Mouse (Mus musculus) lung, embryonic 15.5 days (tissue): ENCODE results near the gene Nek6. TPM values are rescaled to one million over a fixed set of nuclear protein-coding genes. Genes with fewer than 3 reads are reported as not detected.

Experiments
- ATAC-seq: fragments of 200-750 bp; cut with Nextera tagmentation; 2 replicates; pipeline ENCODE4 v1.8.0; 2017; ENCODE audit warnings: moderate number of reproducible peaks, borderline replicate concordance; ENCODE audit not compliant: low FRiP score, low TSS enrichment; ENCODE audit errors: extremely low read depth
- H3K27ac ChIP-seq: fragments of 300-500 bp; sonication (generic); 2 replicates; pipeline ENCODE4 v1.5.1; 2015; ENCODE audit warnings: moderate library complexity, mild to moderate bottlenecking, inconsistent platforms
- H3K27me3 ChIP-seq: fragments of 300-500 bp; sonication (generic); 2 replicates; pipeline ENCODE4 v1.6.1; 2015; ENCODE audit warnings: inconsistent platforms
- H3K36me3 ChIP-seq: fragments of 300-500 bp; sonication (generic); 2 replicates; pipeline ENCODE4 v1.6.1; 2015; ENCODE audit warnings: inconsistent platforms
- H3K4me1 ChIP-seq: fragments of 300-500 bp; sonication (generic); 2 replicates; pipeline ENCODE4 v1.6.1; 2015; ENCODE audit warnings: inconsistent platforms
- H3K4me2 ChIP-seq: fragments of 300-500 bp; sonication (generic); 2 replicates; pipeline ENCODE4 v1.6.1; 2015; ENCODE audit warnings: inconsistent platforms, mild to moderate bottlenecking, moderate library complexity
- H3K4me3 ChIP-seq: fragments of 300-500 bp; sonication (generic); 2 replicates; pipeline ENCODE4 v1.5.1; 2015; ENCODE audit warnings: mild to moderate bottlenecking, inconsistent platforms
- H3K9ac ChIP-seq: fragments of 300-500 bp; sonication (generic); 2 replicates; pipeline ENCODE4 v1.6.1; 2015; ENCODE audit warnings: inconsistent platforms
- H3K9me3 ChIP-seq: fragments of 300-500 bp; sonication (generic); 2 replicates; pipeline ENCODE4 v1.6.1; 2016; ENCODE audit warnings: inconsistent platforms
- WGBS: fragments of 180-500 bp; shearing (Covaris S2); methylation state at CpG from one replicate; pipeline ENCODE4 v1.1.7; 2015; 5-methylcytosine and 5-hydroxymethylcytosine counted together
- polyA plus RNA-seq: library from polyadenylated mRNA; unstranded; fragments of >200 nt; fragmentation: Nextera tagmentation; extraction: Ambion mirVana; gene quantifications from 2 replicates; pipeline ENCODE4 v1.2.1, GENCODE M21; 2015

Gene Nek6
- polyA plus RNA-seq, 1 experiment from 2014 or later: 129 TPM

DNA sequence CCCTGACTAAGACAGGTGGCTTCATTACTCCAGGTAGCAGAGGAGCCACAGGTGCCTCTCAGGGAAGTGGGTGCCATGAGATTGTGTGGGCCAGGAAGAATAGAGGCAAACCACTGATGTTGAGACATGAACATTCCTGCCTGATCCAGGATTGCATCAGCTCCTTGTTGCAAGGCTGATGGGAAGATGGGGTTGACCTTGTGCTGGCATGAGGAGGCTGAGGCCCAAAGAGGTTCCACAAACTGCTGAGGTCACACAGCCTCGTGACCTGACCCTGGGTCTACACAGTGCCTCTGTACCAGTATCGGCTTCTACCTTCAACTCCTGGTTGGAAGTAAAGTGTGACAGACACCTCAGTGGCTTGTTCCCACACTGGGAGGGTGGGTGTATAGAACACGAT lies 13.6 kb downstream of the Nek6 start:
- H3K36me3 ChIP-seq: no peaks in the 10 kb centered on the region
- no peak overlapping the region for H3K4me2 ChIP-seq
- no peak overlapping the region for H3K4me3 ChIP-seq
- no peaks in the 10 kb centered on the region for H3K9me3 ChIP-seq
- no peak overlapping the region for H3K27ac ChIP-seq
- WGBS: 85% methylated on average over 3 of the region's 3 CpGs
- no peak overlapping the region for H3K9ac ChIP-seq
- H3K27me3 ChIP-seq: no peaks in the 10 kb centered on the region
- H3K4me1 ChIP-seq: peaks cover 59% of the 10 kb centered on the region
- ATAC-seq: no peak

DNA sequence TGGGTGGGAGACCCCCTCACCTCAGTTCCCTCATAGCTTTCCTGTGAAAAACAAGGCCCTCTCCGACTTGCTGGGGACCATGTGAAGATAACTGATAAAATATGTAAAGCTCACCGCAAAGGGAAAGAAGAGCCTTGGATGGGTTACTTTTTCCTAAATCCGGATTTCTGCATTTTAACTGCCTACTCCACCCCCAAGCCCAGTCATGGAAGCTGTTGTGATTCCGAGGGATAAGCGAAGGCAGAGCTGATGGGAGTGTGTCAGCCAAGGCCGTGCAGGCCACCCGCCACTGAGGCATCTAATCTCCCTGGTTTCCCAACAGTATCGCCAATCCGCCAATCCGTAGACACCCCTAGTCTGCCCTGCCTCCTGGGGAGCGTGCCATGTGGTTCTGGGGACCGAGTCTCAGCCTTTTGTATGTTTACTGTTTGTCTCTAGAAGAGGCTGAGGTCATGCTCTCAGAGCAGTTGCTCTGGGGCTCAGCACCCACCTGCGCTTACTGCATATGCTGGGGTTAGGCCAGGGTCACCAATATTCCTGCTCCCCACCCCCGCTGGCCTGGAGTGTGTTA lies 18.2 kb downstream of the Nek6 start:
- Histone ChIP-seq H3K4me3 (no peak overlapping the region), H3K27ac (peak overlapping the region; percentile 75; the same call in 1 of the 2 replicates), H3K36me3 (no peaks in the 10 kb centered on the region), H3K9ac (no peak overlapping the region), H3K4me1 (peaks cover 66% of the 10 kb centered on the region), H3K27me3 (no peaks in the 10 kb centered on the region), H3K4me2 (no peak overlapping the region), H3K9me3 (no peaks in the 10 kb centered on the region)
- whole genome bisulfite sequencing: 65% methylated on average over 14 of the region's 14 CpGs
- no peak for ATAC-seq

DNA sequence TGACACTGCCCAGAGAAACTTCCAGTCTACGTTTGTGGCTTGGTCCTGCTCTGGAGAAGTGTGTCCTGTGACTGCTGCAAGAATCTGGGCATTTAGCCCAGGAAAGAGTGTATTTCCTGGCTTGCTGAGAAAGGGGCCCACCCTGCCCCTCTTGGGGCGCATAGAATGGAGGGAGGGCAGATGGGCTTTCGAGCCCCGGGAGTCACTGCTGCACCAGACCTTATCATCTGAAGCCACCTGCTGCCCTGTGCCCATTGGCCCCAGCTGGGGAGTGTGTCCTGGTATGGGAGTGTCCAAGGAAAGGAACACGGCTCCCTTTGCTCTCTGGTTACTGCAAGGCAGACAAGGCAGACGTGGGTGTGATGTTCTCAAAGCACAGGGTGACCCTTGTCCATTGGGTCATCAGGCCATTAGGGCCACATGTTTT lies 19.5 kb downstream of the Nek6 start:
- Histone ChIP-seq H3K9me3 (no peaks in the 10 kb centered on the region), H3K9ac (no peak overlapping the region), H3K36me3 (no peaks in the 10 kb centered on the region), H3K4me3 (no peak overlapping the region), H3K4me2 (0 out of 2 replicates have a peak overlapping the region, but pooled peaks have one; percentile 1), H3K27me3 (no peaks in the 10 kb centered on the region), H3K4me1 (peaks cover 79% of the 10 kb centered on the region), H3K27ac (peak overlapping the region; percentile 75)
- peak; percentile 62 for ATAC-seq
- WGBS: 5% methylated on average over 6 of the region's 6 CpGs

DNA sequence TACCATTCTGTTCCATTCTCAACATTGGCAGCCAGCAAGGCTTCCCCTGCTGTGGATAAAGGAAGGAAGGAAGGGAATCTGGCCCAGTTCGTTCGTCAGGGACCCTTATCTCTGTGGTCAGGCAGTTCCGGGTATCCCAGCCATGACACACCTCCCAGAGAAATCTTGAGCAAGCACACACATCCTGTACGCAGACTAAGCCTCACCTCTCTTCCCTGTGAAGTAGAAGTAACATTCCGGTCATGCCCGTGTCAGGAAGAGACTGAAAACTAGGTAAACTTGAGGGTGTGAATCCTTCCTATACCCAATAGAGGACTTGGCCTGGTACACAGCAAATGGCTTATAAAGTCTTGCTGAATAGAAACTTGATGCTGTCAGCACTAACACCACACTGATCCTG lies 21.9 kb downstream of the Nek6 start:
- Histone ChIP-seq H3K27me3 (no peaks in the 10 kb centered on the region), H3K4me1 (peaks cover 96% of the 10 kb centered on the region), H3K4me2 (no peak overlapping the region), H3K27ac (peak overlapping the region; percentile 77), H3K9ac (no peak overlapping the region), H3K9me3 (no peaks in the 10 kb centered on the region), H3K36me3 (no peaks in the 10 kb centered on the region), H3K4me3 (no peak overlapping the region)
- 16% methylated on average over 6 of the region's 6 CpGs for WGBS
- peak; percentile 15; the same call in 1 of the 2 replicates for ATAC-seq

DNA sequence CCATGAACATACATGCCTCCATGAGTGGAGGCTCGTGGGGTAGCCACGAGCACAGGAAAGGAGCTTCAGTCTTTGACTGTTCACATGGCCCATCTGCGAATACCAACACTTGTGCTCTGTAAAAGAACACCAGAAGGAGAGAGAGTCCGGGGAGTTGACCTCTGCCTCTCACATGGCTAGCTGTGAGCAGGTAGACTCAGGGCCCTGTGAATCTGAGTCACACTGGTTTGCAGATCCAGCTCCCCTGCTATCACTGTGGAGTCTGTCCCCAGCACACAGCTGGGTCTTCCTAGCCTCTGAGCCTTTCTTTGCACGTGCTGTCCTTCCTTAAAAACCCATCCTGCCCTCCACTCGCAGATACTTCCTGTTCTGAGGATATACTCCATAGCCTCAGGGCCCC lies 22.3 kb downstream of the Nek6 start:
- no peaks in the 10 kb centered on the region for H3K27me3 ChIP-seq
- H3K36me3 ChIP-seq: no peaks in the 10 kb centered on the region
- H3K9me3 ChIP-seq: no peaks in the 10 kb centered on the region
- peaks cover 98% of the 10 kb centered on the region for H3K4me1 ChIP-seq
- peak overlapping the region; percentile 77 for H3K27ac ChIP-seq
- H3K4me2 ChIP-seq: no peak overlapping the region
- 37% methylated on average over 6 of the region's 6 CpGs for WGBS
- no peak for ATAC-seq
- no peak overlapping the region for H3K4me3 ChIP-seq
- no peak overlapping the region for H3K9ac ChIP-seq

DNA sequence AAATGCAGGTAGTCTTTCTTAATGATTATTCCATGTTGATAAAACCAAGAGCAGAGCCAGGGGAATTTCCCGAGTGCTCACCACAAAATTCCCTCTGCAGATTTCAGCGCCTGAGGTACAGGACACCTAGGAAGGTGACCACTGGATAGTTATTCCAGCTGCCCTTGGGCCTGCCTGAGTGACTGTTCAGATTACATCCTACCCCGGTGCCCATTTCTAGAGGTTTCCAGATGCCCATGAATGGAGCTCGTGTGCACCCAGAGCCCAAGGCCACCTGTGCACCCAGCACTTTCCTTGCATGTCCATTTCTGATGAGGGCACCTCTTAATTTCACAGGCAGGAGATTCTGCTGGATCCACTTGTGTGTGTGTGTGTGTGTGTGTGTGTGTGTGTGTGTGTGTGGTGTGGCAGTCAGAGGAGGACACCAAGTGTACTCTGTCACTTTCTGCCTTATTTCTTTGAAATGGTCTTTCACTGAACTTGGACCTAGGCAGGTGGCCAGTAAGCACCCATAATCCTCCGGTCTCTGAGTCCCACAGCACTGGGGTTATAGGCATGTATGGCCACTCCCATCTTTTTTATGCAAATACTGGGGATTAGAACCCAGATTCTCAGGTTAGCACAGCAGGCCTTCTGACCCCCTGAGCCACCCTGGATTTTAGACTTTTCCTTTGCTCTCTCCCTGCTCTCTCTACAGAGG lies 22.9 kb downstream of the Nek6 start:
- peaks cover 95% of the 10 kb centered on the region for H3K4me1 ChIP-seq

DNA sequence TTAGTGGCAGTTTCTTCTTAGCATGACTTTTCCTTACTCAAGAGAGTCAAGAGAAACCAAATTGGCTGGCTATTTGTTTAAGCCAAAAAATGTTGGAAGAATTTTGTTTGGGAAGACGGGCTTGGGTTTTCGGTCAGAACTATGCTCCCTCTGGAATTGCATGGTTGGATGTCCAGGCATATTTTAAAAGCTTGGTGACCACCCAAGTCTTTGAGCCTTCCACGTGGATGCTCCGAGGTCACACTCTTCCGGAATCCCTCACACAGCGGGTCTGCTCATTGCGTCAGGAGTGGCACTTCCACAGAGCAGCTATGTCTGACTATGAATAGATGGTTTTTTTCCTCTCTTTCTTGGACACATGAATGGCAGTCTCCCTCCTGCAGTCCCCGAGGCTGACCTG lies 23.6 kb downstream of the Nek6 start:
- no peaks in the 10 kb centered on the region for H3K27me3 ChIP-seq
- no peak overlapping the region for H3K4me3 ChIP-seq
- H3K9ac ChIP-seq: no peak overlapping the region
- H3K27ac ChIP-seq: peak overlapping the region; percentile 42
- no peaks in the 10 kb centered on the region for H3K9me3 ChIP-seq
- no peak overlapping the region for H3K4me2 ChIP-seq
- 59% methylated on average over 8 of the region's 8 CpGs for WGBS
- no peaks in the 10 kb centered on the region for H3K36me3 ChIP-seq
- peaks cover 94% of the 10 kb centered on the region for H3K4me1 ChIP-seq
- no peak for ATAC-seq

More for the DNA sequence above, 22.9 kb downstream of the Nek6 start:
- H3K4me3 ChIP-seq: no peak overlapping the region
- no peaks in the 10 kb centered on the region for H3K36me3 ChIP-seq
- no peak overlapping the region for H3K27ac ChIP-seq
- no peaks in the 10 kb centered on the region for H3K27me3 ChIP-seq
- no peak for ATAC-seq
- H3K4me2 ChIP-seq: no peak overlapping the region
- WGBS: 71% methylated on average over 5 of the region's 5 CpGs
- H3K9ac ChIP-seq: no peak overlapping the region
- no peaks in the 10 kb centered on the region for H3K9me3 ChIP-seq

DNA sequence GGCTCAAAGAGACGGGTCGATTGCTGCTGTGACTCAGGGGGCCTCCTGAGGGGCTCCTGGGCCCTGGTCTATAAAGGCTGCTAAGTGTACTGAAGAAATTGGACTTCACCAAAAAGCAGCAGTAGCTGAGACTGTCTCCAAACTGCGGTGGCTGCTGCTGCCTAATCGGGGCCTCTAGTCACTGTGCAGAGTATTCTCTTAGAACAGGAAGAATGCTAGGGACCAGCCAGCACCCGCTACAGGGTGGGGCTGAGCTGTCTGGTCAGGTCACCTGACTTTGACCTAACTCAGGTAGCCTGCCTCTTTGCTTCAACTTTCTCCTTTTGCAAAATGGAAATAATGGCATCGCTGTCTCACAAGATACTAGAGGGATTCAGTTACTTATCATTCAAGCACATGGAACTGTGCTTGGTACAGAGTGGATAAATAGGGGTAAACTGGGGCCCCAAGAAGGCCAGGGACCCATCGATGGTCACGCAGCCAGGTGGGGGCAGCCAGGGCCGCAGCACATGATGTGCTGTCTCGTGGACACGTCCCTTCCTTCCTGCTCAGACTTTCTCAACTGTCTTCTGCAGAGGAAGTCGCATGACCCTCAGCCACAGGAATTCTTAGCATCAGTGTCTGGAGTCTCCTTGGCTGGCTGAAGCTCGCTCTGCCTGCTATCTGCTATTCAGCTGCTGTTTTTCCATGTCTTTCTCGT lies 24.2 kb downstream of the Nek6 start:
- Histone ChIP-seq H3K9me3 (no peaks in the 10 kb centered on the region), H3K27ac (peak overlapping the region; percentile 42), H3K9ac (no peak overlapping the region), H3K4me3 (no peak overlapping the region), H3K4me1 (peaks cover 93% of the 10 kb centered on the region), H3K4me2 (no peak overlapping the region), H3K27me3 (no peaks in the 10 kb centered on the region), H3K36me3 (no peaks in the 10 kb centered on the region)
- ATAC-seq: no peak
- 41% methylated on average over 14 of the region's 14 CpGs for WGBS

DNA sequence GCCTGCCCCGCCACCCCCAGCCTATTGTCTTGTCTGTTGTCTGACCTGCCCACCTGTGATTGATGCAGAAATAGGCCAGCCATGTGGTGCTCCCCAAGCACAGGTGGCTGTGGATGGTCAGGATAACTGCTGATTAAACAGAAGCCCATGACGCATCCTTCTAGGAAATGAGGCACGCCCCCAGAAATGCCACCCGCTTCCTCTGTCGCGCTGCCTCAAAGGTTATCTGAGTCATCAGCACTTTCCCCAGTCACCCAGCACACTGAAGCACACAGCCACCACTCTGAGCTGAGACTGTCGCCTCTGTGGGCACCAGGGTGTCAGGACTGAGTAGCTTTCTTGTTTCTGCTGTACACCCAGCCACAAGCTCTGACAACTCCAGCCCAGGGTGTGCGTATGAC lies 24.9 kb downstream of the Nek6 start:
- H3K36me3 ChIP-seq: no peaks in the 10 kb centered on the region
- peak overlapping the region; percentile 42; the same call in 1 of the 2 replicates for H3K27ac ChIP-seq
- no peak overlapping the region for H3K9ac ChIP-seq
- no peak overlapping the region for H3K4me3 ChIP-seq
- H3K9me3 ChIP-seq: no peaks in the 10 kb centered on the region
- H3K27me3 ChIP-seq: no peaks in the 10 kb centered on the region
- H3K4me1 ChIP-seq: peaks cover 87% of the 10 kb centered on the region
- ATAC-seq: peak; percentile 36; the same call in 1 of the 2 replicates
- 43% methylated on average over 8 of the region's 8 CpGs for WGBS
- no peak overlapping the region for H3K4me2 ChIP-seq

DNA sequence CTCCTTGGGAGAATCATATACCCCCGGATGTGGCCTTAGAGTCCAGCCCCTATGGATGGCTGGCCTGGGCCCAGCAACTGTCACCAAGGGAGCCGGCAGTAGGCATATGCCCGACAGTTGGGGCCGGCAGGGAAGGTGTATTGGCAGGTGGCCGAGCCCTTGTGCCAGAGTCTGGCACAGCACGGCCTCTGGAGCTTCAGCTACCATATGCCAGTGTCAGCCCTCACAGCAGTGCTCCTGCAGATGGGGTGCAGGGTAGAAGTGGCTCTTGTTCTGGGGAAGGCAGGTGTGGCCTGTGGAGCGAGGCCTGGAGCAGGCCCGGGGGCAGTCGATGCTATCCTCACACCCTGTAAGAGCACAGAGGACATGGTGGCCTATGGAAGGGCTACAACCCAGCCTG lies 28.2 kb downstream of the Nek6 start:
- Histone ChIP-seq H3K27me3 (no peaks in the 10 kb centered on the region), H3K4me2 (no peak overlapping the region), H3K9ac (no peak overlapping the region), H3K9me3 (no peaks in the 10 kb centered on the region), H3K4me1 (peaks cover 64% of the 10 kb centered on the region), H3K36me3 (no peaks in the 10 kb centered on the region), H3K4me3 (no peak overlapping the region), H3K27ac (no peak overlapping the region)
- ATAC-seq: no peak
- WGBS: 86% methylated on average over 9 of the region's 9 CpGs

DNA sequence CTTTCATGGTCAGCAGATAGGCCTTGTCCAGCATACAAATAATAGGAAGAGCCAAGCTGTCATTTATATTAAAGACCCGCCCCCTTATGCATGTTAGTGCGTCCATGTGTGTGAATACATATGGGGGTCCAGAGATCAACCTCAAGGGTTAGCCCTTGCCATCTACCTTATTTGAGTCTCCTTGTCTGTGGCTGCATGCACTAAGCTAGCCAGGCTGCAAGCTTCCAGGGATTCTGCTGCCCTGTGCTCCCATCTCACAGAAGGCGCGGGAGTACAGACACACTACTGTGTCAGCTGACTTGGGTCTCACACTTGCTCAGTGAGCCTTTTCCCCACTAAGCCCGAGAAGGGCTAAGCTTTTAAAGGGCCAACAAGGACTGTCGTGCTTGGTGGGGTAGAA lies 29.2 kb downstream of the Nek6 start:
- Histone ChIP-seq H3K36me3 (no peaks in the 10 kb centered on the region), H3K27me3 (no peaks in the 10 kb centered on the region), H3K4me3 (no peak overlapping the region), H3K4me2 (no peak overlapping the region), H3K4me1 (peaks cover 62% of the 10 kb centered on the region), H3K9ac (no peak overlapping the region), H3K9me3 (no peaks in the 10 kb centered on the region), H3K27ac (no peak overlapping the region)
- ATAC-seq: no peak
- 82% methylated on average over 6 of the region's 6 CpGs for WGBS

DNA sequence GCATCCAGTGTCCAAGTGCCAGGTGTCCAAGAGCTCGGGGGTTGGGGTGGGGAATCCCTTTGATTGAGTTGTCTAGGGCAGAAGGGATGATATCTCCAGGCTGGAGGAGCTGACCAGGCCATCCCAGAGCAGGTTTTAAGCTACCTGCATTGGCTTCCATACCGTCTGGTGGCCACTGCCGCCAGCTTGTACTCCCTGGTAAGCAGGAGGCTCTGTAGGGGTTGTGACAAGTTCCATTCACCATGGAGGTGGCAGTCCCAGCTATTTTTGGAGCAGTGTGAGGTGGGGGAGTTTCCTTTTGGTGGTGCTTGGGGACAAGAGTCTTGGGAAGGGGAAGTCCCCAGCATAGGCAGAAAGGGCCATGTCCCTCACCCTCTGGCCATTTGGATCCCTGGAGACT lies 29.7 kb downstream of the Nek6 start:
- Histone ChIP-seq H3K27me3 (no peaks in the 10 kb centered on the region), H3K9ac (no peak overlapping the region), H3K4me3 (no peak overlapping the region), H3K36me3 (no peaks in the 10 kb centered on the region), H3K9me3 (no peaks in the 10 kb centered on the region), H3K4me1 (peaks cover 62% of the 10 kb centered on the region), H3K4me2 (no peak overlapping the region), H3K27ac (no peak overlapping the region)
- no peak for ATAC-seq
- WGBS: 79% methylated on average over 3 of the region's 3 CpGs
